Mouse (Mus musculus) olfactory bulb, adult 2 months (tissue): ENCODE measurements around the gene Lgals2.

Experiments
- CTCF ChIP-seq: fragments of 200-500 bp; IDR thresholded peaks from 2 replicates; pipeline ENCODE4 v1.5.1; 2012; ENCODE audit warnings: low read depth, mild to moderate bottlenecking, low read length, moderate library complexity; ENCODE audit not compliant: insufficient read depth
- POLR2A ChIP-seq: fragments of 200-500 bp; IDR thresholded peaks from 2 replicates; pipeline ENCODE4 v1.6.1; 2012; ENCODE audit warnings: mild to moderate bottlenecking, low read depth, low read length, moderate library complexity; ENCODE audit not compliant: insufficient read depth

DNA sequence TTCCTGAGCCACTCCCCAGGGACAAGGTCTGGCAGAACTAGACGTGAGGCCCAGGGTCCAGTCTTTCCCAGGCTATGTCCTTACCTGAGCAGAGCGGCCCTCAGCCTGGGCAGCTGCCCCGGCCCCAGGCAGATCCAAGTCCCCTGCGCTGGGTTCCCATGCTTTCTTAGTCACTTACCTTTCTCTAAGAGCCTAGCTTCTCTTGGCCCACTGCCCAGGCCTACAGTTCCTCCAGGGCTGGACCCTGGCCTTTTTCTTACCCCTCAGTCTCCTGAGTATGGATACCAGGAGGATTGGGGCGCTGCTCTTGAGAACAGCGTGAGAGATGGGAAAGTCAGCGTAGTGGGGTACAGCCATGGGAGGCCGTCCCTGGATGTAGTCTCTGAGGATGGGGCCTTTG, 25.1 kb upstream of the Lgals2 start:
- TF ChIP-seq CTCF (no peak), POLR2A (no peak)
